Mouse (Mus musculus) heart, embryonic 12.5 days (tissue): Measurements from ENCODE around the gene Tex13b. TPM values are rescaled to one million over a fixed set of nuclear protein-coding genes. Genes with fewer than 3 reads are reported as not detected.
"Not testable (repeated sequence)": the region's sequence is repeated elsewhere in the genome, so short reads cannot be mapped to it uniquely, and the experiment has no call there.

Source experiments
- ATAC-seq: fragments of 200-750 bp; cut with Nextera tagmentation; 2 replicates; pipeline ENCODE4 v1.8.0; 2017; ENCODE audit warnings: moderate TSS enrichment, moderate library complexity; ENCODE audit not compliant: insufficient number of reproducible peaks, low FRiP score
- H3K27ac ChIP-seq: fragments of 300-500 bp; sonication (generic); 2 replicates; pipeline ENCODE4 v1.5.1; 2016; ENCODE audit warnings: mild to moderate bottlenecking, moderate library complexity; ENCODE audit not compliant: poor library complexity, severe bottlenecking
- H3K27me3 ChIP-seq: fragments of 300-500 bp; sonication (generic); replicated peaks from 2 replicates; pipeline ENCODE4 v1.6.1; 2016; ENCODE audit warnings: mild to moderate bottlenecking, moderate library complexity
- H3K36me3 ChIP-seq: fragments of 300-500 bp; sonication (generic); 2 replicates; pipeline ENCODE4 v1.6.1; 2016; ENCODE audit warnings: mild to moderate bottlenecking, moderate library complexity
- H3K4me1 ChIP-seq: fragments of 300-500 bp; sonication (generic); replicated peaks from 2 replicates; pipeline ENCODE4 v1.6.1; 2016; ENCODE audit warnings: mild to moderate bottlenecking
- H3K4me2 ChIP-seq: fragments of 300-500 bp; sonication (generic); 2 replicates; pipeline ENCODE4 v1.6.1; 2016; ENCODE audit warnings: mild to moderate bottlenecking, moderate library complexity
- H3K4me3 ChIP-seq: fragments of 300-500 bp; sonication (generic); 2 replicates; pipeline ENCODE4 v1.5.1; 2016; ENCODE audit warnings: mild to moderate bottlenecking
- H3K9ac ChIP-seq: fragments of 300-500 bp; sonication (generic); 2 replicates; pipeline ENCODE4 v1.6.1; 2016; ENCODE audit warnings: mild to moderate bottlenecking, moderate library complexity
- H3K9me3 ChIP-seq: fragments of 300-500 bp; sonication (generic); replicated peaks from 2 replicates; pipeline ENCODE4 v1.6.1; 2016; ENCODE audit warnings: mild to moderate bottlenecking, moderate library complexity
- WGBS: fragments of 180-500 bp; shearing (Covaris S2); methylation state at CpG from one replicate; pipeline ENCODE4 v1.1.7; 2016; 5-methylcytosine and 5-hydroxymethylcytosine counted together
- polyA plus RNA-seq: library from polyadenylated mRNA; unstranded; fragments of >200 nt; fragmentation: Nextera tagmentation; extraction: Ambion mirVana; gene quantifications from 2 replicates; pipeline ENCODE4 v1.2.1, GENCODE M21; 2016

Gene Tex13b
- not detected in 2 replicates for polyA plus RNA-seq

- Histone ChIP-seq H3K4me3 (no peak within 1 kb of the TSS), H3K27ac (no peak within 1 kb of the TSS), H3K36me3 (no peaks in the 10 kb centered on the region), H3K4me1 (no peaks in the 10 kb centered on the region), H3K9me3 (0 out of 2 replicates have a peak, but pooled peaks cover 3% of the 10 kb centered on the region), H3K4me2 (no peak within 1 kb of the TSS), H3K9ac (no peak within 1 kb of the TSS), H3K27me3 (no peaks in the 10 kb centered on the region; the same call in 1 of the 2 replicates)
- no peak for ATAC-seq
- 85% methylated on average over 22 of the region's 22 CpGs for WGBS
Observed at GRCm38 (mm10) chrX:140813312-140814006, at the start of gene Tex13b. Tex13b (minus strand) TSS chrX:140813433.

- Histone ChIP-seq H3K36me3 (no peaks in the 10 kb centered on the region), H3K27ac (no peak overlapping the region), H3K4me1 (no peaks in the 10 kb centered on the region), H3K9ac (no peak overlapping the region), H3K4me3 (no peak overlapping the region), H3K4me2 (no peak overlapping the region), H3K27me3 (0 out of 2 replicates have a peak, but pooled peaks cover 3% of the 10 kb centered on the region), H3K9me3 (no peaks in the 10 kb centered on the region)
- no peak for ATAC-seq
- 82% methylated on average over 6 of the region's 6 CpGs for WGBS
Observed at GRCm38 (mm10) chrX:140862760-140863159, 49.5 kb upstream of the Tex13b start.

GRCm38 (mm10) chrX:140857445-140857844, 44.2 kb upstream of the Tex13b start:
- Histone ChIP-seq H3K4me2 (no peak overlapping the region), H3K9me3 (no peaks in the 10 kb centered on the region), H3K4me1 (no peaks in the 10 kb centered on the region), H3K27ac (no peak overlapping the region), H3K27me3 (no peaks in the 10 kb centered on the region), H3K36me3 (no peaks in the 10 kb centered on the region), H3K9ac (no peak overlapping the region), H3K4me3 (no peak overlapping the region)
- ATAC-seq = no peak
- 40% methylated on average over 2 of the region's 2 CpGs for WGBS

GRCm38 (mm10) chrX:140857040-140857439, 43.8 kb upstream of the Tex13b start:
- H3K9ac ChIP-seq, ATAC-seq, H3K27me3 ChIP-seq, H3K4me1 ChIP-seq, H3K9me3 ChIP-seq, H3K4me3 ChIP-seq, H3K4me2 ChIP-seq, H3K36me3 ChIP-seq, H3K27ac ChIP-seq: not testable (repeated sequence)
- 61% methylated on average over 5 of the region's 5 CpGs for WGBS

- Histone ChIP-seq H3K36me3 (no peaks in the 10 kb centered on the region), H3K27me3 (no peaks in the 10 kb centered on the region), H3K27ac (no peak overlapping the region), H3K9ac (no peak overlapping the region), H3K4me3 (no peak overlapping the region), H3K9me3 (no peaks in the 10 kb centered on the region), H3K4me2 (no peak overlapping the region), H3K4me1 (no peaks in the 10 kb centered on the region)
- whole genome bisulfite sequencing = 70% methylated on average over 3 of the region's 3 CpGs
- ATAC-seq = no peak
Observed at GRCm38 (mm10) chrX:140854561-140854960, 41.3 kb upstream of the Tex13b start.

GRCm38 (mm10) chrX:140845401-140845800, 32.2 kb upstream of the Tex13b start:
- ATAC-seq, H3K27ac ChIP-seq, H3K36me3 ChIP-seq, H3K4me3 ChIP-seq, H3K4me1 ChIP-seq, H3K4me2 ChIP-seq, H3K9ac ChIP-seq, H3K9me3 ChIP-seq: not testable (repeated sequence)
- 100% methylated on average over 1 of the region's 1 CpGs for whole genome bisulfite sequencing
- H3K27me3 ChIP-seq = peaks cover 24% of the 10 kb centered on the region

GRCm38 (mm10) chrX:140839887-140840286, 26.7 kb upstream of the Tex13b start:
- Histone ChIP-seq H3K27me3 (peaks cover 47% of the 10 kb centered on the region), H3K4me1 (no peaks in the 10 kb centered on the region), H3K9me3 (no peaks in the 10 kb centered on the region), H3K9ac (no peak overlapping the region), H3K4me3 (no peak overlapping the region), H3K27ac (no peak overlapping the region), H3K36me3 (no peaks in the 10 kb centered on the region), H3K4me2 (no peak overlapping the region)
- ATAC-seq = no peak
- 71% methylated on average over 4 of the region's 4 CpGs for WGBS

GRCm38 (mm10) chrX:140838077-140838476, 24.8 kb upstream of the Tex13b start:
- Histone ChIP-seq H3K9me3 (no peaks in the 10 kb centered on the region), H3K36me3 (no peaks in the 10 kb centered on the region), H3K27ac (no peak overlapping the region), H3K27me3 (peaks cover 47% of the 10 kb centered on the region), H3K4me2 (no peak overlapping the region), H3K4me3 (no peak overlapping the region), H3K9ac (no peak overlapping the region), H3K4me1 (no peaks in the 10 kb centered on the region)
- no peak for ATAC-seq
- whole genome bisulfite sequencing = 56% methylated on average over 3 of the region's 3 CpGs

- no peak for ATAC-seq
- H3K9me3 ChIP-seq = no peaks in the 10 kb centered on the region
- H3K27me3 ChIP-seq = no peaks in the 10 kb centered on the region
- no peak overlapping the region for H3K27ac ChIP-seq
- H3K36me3 ChIP-seq = no peaks in the 10 kb centered on the region
- H3K4me3 ChIP-seq = no peak overlapping the region
- H3K9ac ChIP-seq = no peak overlapping the region
- no peak overlapping the region for H3K4me2 ChIP-seq
- 70% methylated on average over 4 of the region's 4 CpGs for WGBS
- H3K4me1 ChIP-seq = no peaks in the 10 kb centered on the region
Observed at GRCm38 (mm10) chrX:140831706-140832105, 18.5 kb upstream of the Tex13b start.

GRCm38 (mm10) chrX:140822295-140822694, 9.1 kb upstream of the Tex13b start:
- no peak overlapping the region for H3K9ac ChIP-seq
- no peaks in the 10 kb centered on the region for H3K9me3 ChIP-seq
- H3K27ac ChIP-seq = no peak overlapping the region
- no peak for ATAC-seq
- H3K4me2 ChIP-seq = no peak overlapping the region
- no peaks in the 10 kb centered on the region for H3K4me1 ChIP-seq
- no peak overlapping the region for H3K4me3 ChIP-seq
- no peaks in the 10 kb centered on the region for H3K36me3 ChIP-seq
- 0 out of 2 replicates have a peak, but pooled peaks cover 4% of the 10 kb centered on the region for H3K27me3 ChIP-seq
- WGBS = 69% methylated on average over 17 of the region's 17 CpGs

GRCm38 (mm10) chrX:140805340-140805739, 7.9 kb downstream of the Tex13b start:
- 88% methylated on average over 2 of the region's 2 CpGs for WGBS
- no peaks in the 10 kb centered on the region for H3K4me1 ChIP-seq
- ATAC-seq = 0 out of 2 replicates have a peak, but pooled peaks have one; percentile 33
- no peak overlapping the region for H3K9ac ChIP-seq
- H3K4me3 ChIP-seq = no peak overlapping the region
- peaks cover 12% of the 10 kb centered on the region for H3K27me3 ChIP-seq
- no peaks in the 10 kb centered on the region for H3K36me3 ChIP-seq
- no peak overlapping the region for H3K4me2 ChIP-seq
- no peak overlapping the region for H3K27ac ChIP-seq
- H3K9me3 ChIP-seq = no peaks in the 10 kb centered on the region

GRCm38 (mm10) chrX:140769794-140770193, 43.4 kb downstream of the Tex13b start:
- no peak for ATAC-seq
- H3K36me3 ChIP-seq = 0 out of 2 replicates have a peak, but pooled peaks cover 3% of the 10 kb centered on the region
- no peaks in the 10 kb centered on the region for H3K9me3 ChIP-seq
- 58% methylated on average over 1 of the region's 1 CpGs for WGBS
- H3K4me1 ChIP-seq = no peaks in the 10 kb centered on the region
- no peak overlapping the region for H3K27ac ChIP-seq
- no peak overlapping the region for H3K4me2 ChIP-seq
- no peaks in the 10 kb centered on the region for H3K27me3 ChIP-seq
- H3K4me3 ChIP-seq = no peak overlapping the region
- H3K9ac ChIP-seq = no peak overlapping the region
